Mouse (Mus musculus) E14TG2a.4 (cell line): ENCODE measurements around the gene Psat1.

ENCODE experiments used
- CTCF ChIP-seq: conservative IDR thresholded peaks from 2 replicates; pipeline ENCODE4 v1.5.1; 2014; ENCODE audit warnings: low read length
- NANOG ChIP-seq: IDR thresholded peaks from 2 replicates; pipeline ENCODE4 v1.6.1; 2014; ENCODE audit warnings: borderline replicate concordance, low read length, mixed read lengths

DNA sequence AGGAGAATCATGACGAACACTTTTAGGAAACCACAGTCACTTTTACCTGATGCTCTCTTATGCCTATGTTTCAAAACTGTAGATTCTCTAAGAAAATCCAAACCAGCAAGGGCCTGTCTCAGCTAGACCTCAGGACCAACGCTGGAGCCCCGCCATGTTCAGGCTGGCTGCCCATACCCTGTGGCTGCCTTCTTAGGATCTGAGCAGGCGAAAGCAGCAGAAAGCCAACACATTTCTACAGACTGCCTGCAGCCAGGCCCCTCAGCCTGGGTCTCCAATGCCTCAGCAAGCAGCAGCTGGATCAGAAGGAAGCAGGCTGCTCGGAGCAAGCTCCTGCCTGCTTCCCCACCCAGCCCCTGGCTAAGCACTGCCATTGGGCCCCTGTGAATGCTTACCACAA is 35.7 kb downstream of the Psat1 start:
- TF ChIP-seq CTCF, result no peak
- TF ChIP-seq NANOG, result no peak
